Mouse (Mus musculus): ENCODE measurements around the gene Macrod2. TPM values are rescaled to one million over a fixed set of nuclear protein-coding genes. Genes with fewer than 3 reads are reported as not detected.

Gene Macrod2
- polyA plus RNA-seq, 1 experiment from 2014 or later = 31.9 TPM

GRCm38 (mm10) chr2:141155972-141156371, 760.9 kb downstream of the Macrod2 start:
- 79% methylated on average over 4 of the region's 4 CpGs for WGBS
- no peak overlapping the region for H3K4me3 ChIP-seq (ENCODE audit: low read depth, low read length)
- DNase-seq (ENCODE audit: low spot score) (no peak), ATAC-seq (ENCODE audit: low FRiP score, low TSS enrichment) (no peak)
- H3K27me3 ChIP-seq (ENCODE audit: control insufficient read depth, insufficient read depth, low read length) = no peaks in the 10 kb centered on the region
- no peaks in the 10 kb centered on the region for H3K36me3 ChIP-seq (ENCODE audit: control insufficient read depth, insufficient read depth, low read length)
- H3K27ac ChIP-seq (replicated peaks) = no peak overlapping the region
- TF ChIP-seq EP300 (optimal IDR thresholded peaks at IDR 0.05) (no peak), CTCF (IDR thresholded peaks at IDR 0.05; ENCODE audit: low read depth) (no peak)
- no peaks in the 10 kb centered on the region for H3K4me1 ChIP-seq (replicated peaks; ENCODE audit: control insufficient read depth, insufficient read depth)
- no peaks in the 10 kb centered on the region for H3K9me3 ChIP-seq (ENCODE audit: control insufficient read depth, low read length)
- no peak overlapping the region for H3K9ac ChIP-seq (ENCODE audit: low read length)
- no peak overlapping the region for H3K4me2 ChIP-seq (replicated peaks; ENCODE audit: low read depth)

- Histone ChIP-seq H3K27me3 (ENCODE audit: control insufficient read depth, insufficient read depth, low read length) (no peaks in the 10 kb centered on the region), H3K9ac (ENCODE audit: low read length) (no peak overlapping the region), H3K27ac (replicated peaks) (no peak overlapping the region), H3K36me3 (ENCODE audit: control insufficient read depth, insufficient read depth, low read length) (no peaks in the 10 kb centered on the region), H3K4me2 (replicated peaks; ENCODE audit: low read depth) (no peak overlapping the region), H3K4me3 (ENCODE audit: low read depth, low read length) (no peak overlapping the region), H3K9me3 (ENCODE audit: control insufficient read depth, low read length) (no peaks in the 10 kb centered on the region), H3K4me1 (replicated peaks; ENCODE audit: control insufficient read depth, insufficient read depth) (no peaks in the 10 kb centered on the region)
- no peak for TF ChIP-seq EP300 (optimal IDR thresholded peaks at IDR 0.05)
- TF ChIP-seq CTCF (IDR thresholded peaks at IDR 0.05; ENCODE audit: low read depth) = no peak
- DNase-seq (ENCODE audit: low spot score) = no peak
- ATAC-seq (ENCODE audit: low FRiP score, low TSS enrichment) = no peak
- WGBS = 73% methylated on average over 7 of the region's 7 CpGs
Observed at GRCm38 (mm10) chr2:141156979-141157593, 762.0 kb downstream of the Macrod2 start.

- TF ChIP-seq EP300 (optimal IDR thresholded peaks at IDR 0.05) (no peak), CTCF (IDR thresholded peaks at IDR 0.05; ENCODE audit: low read depth) (no peak)
- Histone ChIP-seq H3K27ac (replicated peaks) (no peak overlapping the region), H3K27me3 (ENCODE audit: control insufficient read depth, insufficient read depth, low read length) (no peaks in the 10 kb centered on the region), H3K4me2 (replicated peaks; ENCODE audit: low read depth) (no peak overlapping the region), H3K4me1 (replicated peaks; ENCODE audit: control insufficient read depth, insufficient read depth) (no peaks in the 10 kb centered on the region), H3K9me3 (ENCODE audit: control insufficient read depth, low read length) (no peaks in the 10 kb centered on the region), H3K36me3 (ENCODE audit: control insufficient read depth, insufficient read depth, low read length) (no peaks in the 10 kb centered on the region), H3K9ac (ENCODE audit: low read length) (no peak overlapping the region), H3K4me3 (ENCODE audit: low read depth, low read length) (no peak overlapping the region)
- DNase-seq (ENCODE audit: low spot score) (no peak), ATAC-seq (ENCODE audit: low FRiP score, low TSS enrichment) (no peak)
- 78% methylated on average over 7 of the region's 7 CpGs for whole genome bisulfite sequencing
Observed at GRCm38 (mm10) chr2:141158161-141158560, 763.1 kb downstream of the Macrod2 start.

DNA sequence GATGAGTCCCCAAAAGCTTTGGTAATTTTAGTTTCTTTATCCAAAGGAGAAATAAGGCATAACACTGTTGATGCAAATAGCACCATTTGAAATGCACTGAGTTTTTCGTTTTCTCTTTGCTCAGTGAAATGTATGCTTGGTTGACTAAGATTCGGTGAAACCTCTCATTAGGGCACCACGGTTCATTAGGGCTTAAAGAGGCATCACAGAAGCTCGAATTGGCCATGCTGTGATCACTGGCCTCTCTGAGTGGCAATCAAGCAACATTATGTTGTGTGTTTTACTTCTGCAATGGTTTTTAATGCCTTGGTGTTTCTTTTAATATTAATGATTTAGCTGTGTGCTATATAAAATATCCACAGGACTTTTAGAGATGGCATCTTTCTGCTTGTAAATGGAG, 768.8 kb downstream of the Macrod2 start:
- Histone ChIP-seq H3K4me3 (ENCODE audit: low read depth, low read length) (no peak overlapping the region), H3K27me3 (ENCODE audit: control insufficient read depth, insufficient read depth, low read length) (no peaks in the 10 kb centered on the region), H3K4me2 (replicated peaks; ENCODE audit: low read depth) (no peak overlapping the region), H3K9ac (ENCODE audit: low read length) (no peak overlapping the region), H3K27ac (replicated peaks) (no peak overlapping the region), H3K9me3 (ENCODE audit: control insufficient read depth, low read length) (no peaks in the 10 kb centered on the region), H3K4me1 (replicated peaks; ENCODE audit: control insufficient read depth, insufficient read depth) (no peaks in the 10 kb centered on the region), H3K36me3 (ENCODE audit: control insufficient read depth, insufficient read depth, low read length) (no peaks in the 10 kb centered on the region)
- no peak for DNase-seq (ENCODE audit: low spot score)
- TF ChIP-seq CTCF (IDR thresholded peaks at IDR 0.05; ENCODE audit: low read depth) (no peak), EP300 (optimal IDR thresholded peaks at IDR 0.05) (no peak)
- 80% methylated on average over 4 of the region's 4 CpGs for WGBS
- no peak for ATAC-seq (ENCODE audit: low FRiP score, low TSS enrichment)

GRCm38 (mm10) chr2:141169586-141169985, 774.5 kb downstream of the Macrod2 start:
- TF ChIP-seq CTCF (IDR thresholded peaks at IDR 0.05; ENCODE audit: low read depth) (no peak), EP300 (optimal IDR thresholded peaks at IDR 0.05) (no peak)
- no peak for DNase-seq (ENCODE audit: low spot score)
- WGBS = 59% methylated on average over 3 of the region's 3 CpGs

GRCm38 (mm10) chr2:141173167-141173566, 778.1 kb downstream of the Macrod2 start:
- no peaks in the 10 kb centered on the region for H3K9me3 ChIP-seq (ENCODE audit: control insufficient read depth, low read length)
- no peak for DNase-seq (ENCODE audit: low spot score)

More at GRCm38 (mm10) chr2:141169586-141169985, 774.5 kb downstream of the Macrod2 start:
- H3K9me3 ChIP-seq (ENCODE audit: control insufficient read depth, low read length) = no peaks in the 10 kb centered on the region
- no peak overlapping the region for H3K27ac ChIP-seq (replicated peaks)
- no peaks in the 10 kb centered on the region for H3K4me1 ChIP-seq (replicated peaks; ENCODE audit: control insufficient read depth, insufficient read depth)
- no peaks in the 10 kb centered on the region for H3K36me3 ChIP-seq (ENCODE audit: control insufficient read depth, insufficient read depth, low read length)
- no peak for ATAC-seq (ENCODE audit: low FRiP score, low TSS enrichment)
- H3K9ac ChIP-seq (ENCODE audit: low read length) = no peak overlapping the region
- no peaks in the 10 kb centered on the region for H3K27me3 ChIP-seq (ENCODE audit: control insufficient read depth, insufficient read depth, low read length)
- no peak overlapping the region for H3K4me3 ChIP-seq (ENCODE audit: low read depth, low read length)
- no peak overlapping the region for H3K4me2 ChIP-seq (replicated peaks; ENCODE audit: low read depth)

More at GRCm38 (mm10) chr2:141173167-141173566, 778.1 kb downstream of the Macrod2 start:
- 63% methylated on average over 1 of the region's 1 CpGs for WGBS
- ATAC-seq (ENCODE audit: low FRiP score, low TSS enrichment) = no peak
- H3K4me2 ChIP-seq (replicated peaks; ENCODE audit: low read depth) = no peak overlapping the region
- H3K4me3 ChIP-seq (ENCODE audit: low read depth, low read length) = no peak overlapping the region
- H3K27me3 ChIP-seq (ENCODE audit: control insufficient read depth, insufficient read depth, low read length) = no peaks in the 10 kb centered on the region
- H3K27ac ChIP-seq (replicated peaks) = no peak overlapping the region
- no peaks in the 10 kb centered on the region for H3K36me3 ChIP-seq (ENCODE audit: control insufficient read depth, insufficient read depth, low read length)
- TF ChIP-seq CTCF (IDR thresholded peaks at IDR 0.05; ENCODE audit: low read depth) = no peak
- TF ChIP-seq EP300 (optimal IDR thresholded peaks at IDR 0.05) = no peak
- H3K9ac ChIP-seq (ENCODE audit: low read length) = no peak overlapping the region
- no peaks in the 10 kb centered on the region for H3K4me1 ChIP-seq (replicated peaks; ENCODE audit: control insufficient read depth, insufficient read depth)

All from stomach, postnatal 0 days (tissue).